Mouse (Mus musculus) megakaryocyte, embryonic 14.5 days (primary cell): ENCODE data around the gene Clasrp.

Source experiments
- FLI1 ChIP-seq: IDR thresholded peaks from 2 replicates; pipeline ENCODE4 v1.6.1; 2012; ENCODE audit warnings: low read length, inconsistent platforms, mixed read lengths
- GATA1 ChIP-seq: IDR thresholded peaks from 3 replicates; pipeline ENCODE4 v1.6.1; 2012; ENCODE audit warnings: mixed read lengths, low read length, inconsistent platforms, borderline replicate concordance

DNA sequence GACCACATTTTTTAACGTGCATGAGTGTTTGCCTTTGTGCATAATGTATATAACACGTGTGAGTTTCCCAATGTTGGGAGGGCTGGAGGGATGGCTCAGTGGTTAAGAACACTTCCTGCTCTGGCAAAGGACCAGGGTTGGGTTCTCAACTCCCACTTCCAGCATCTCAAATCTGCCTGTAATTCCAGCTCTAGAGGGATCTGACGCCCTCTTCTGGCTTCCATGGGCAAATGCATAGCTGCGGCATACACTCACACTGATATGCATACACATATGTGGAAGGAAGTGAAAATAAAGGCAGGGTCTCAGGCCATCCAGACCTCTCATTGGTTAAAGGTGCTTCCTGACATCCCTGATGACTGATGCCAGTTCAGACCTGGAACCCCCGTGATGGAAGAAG, 3.0 kb upstream of the Clasrp start:
- TF ChIP-seq FLI1 (no peak), GATA1 (no peak)
